Mouse (Mus musculus): ENCODE data around the gene Cds1. TPM values are rescaled to one million over a fixed set of nuclear protein-coding genes. Genes with fewer than 3 reads are reported as not detected.

Gene Cds1
- polyA plus RNA-seq, 1 experiment from 2014 or later = 2.2 TPM

- Histone ChIP-seq H3K27me3 (ENCODE audit: insufficient read depth, low read length) (no peaks in the 10 kb centered on the region), H3K9ac (no peak overlapping the region), H3K36me3 (ENCODE audit: insufficient read depth) (no peaks in the 10 kb centered on the region), H3K4me1 (ENCODE audit: insufficient read depth) (no peaks in the 10 kb centered on the region), H3K4me2 (no peak overlapping the region), H3K9me3 (ENCODE audit: low read depth, low read length) (no peaks in the 10 kb centered on the region), H3K4me3 (ENCODE audit: low read depth, low read length) (no peak overlapping the region), H3K27ac (ENCODE audit: low read depth) (no peak overlapping the region)
- ATAC-seq (ENCODE audit: insufficient read depth) = no peak
- no peak for TF ChIP-seq CTCF (IDR thresholded peaks at IDR 0.05; ENCODE audit: low read depth)
- 75% methylated on average over 16 of the region's 16 CpGs for WGBS
- DNase-seq = no peak
Observed at GRCm38 (mm10) chr5:101740471-101741223, 24.3 kb upstream of the Cds1 start.

- ATAC-seq (ENCODE audit: insufficient read depth) = no peak
- Histone ChIP-seq H3K27me3 (ENCODE audit: insufficient read depth, low read length) (no peaks in the 10 kb centered on the region), H3K9ac (no peak overlapping the region), H3K4me3 (ENCODE audit: low read depth, low read length) (no peak overlapping the region), H3K9me3 (ENCODE audit: low read depth, low read length) (no peaks in the 10 kb centered on the region), H3K27ac (ENCODE audit: low read depth) (no peak overlapping the region), H3K4me2 (no peak overlapping the region), H3K36me3 (ENCODE audit: insufficient read depth) (no peaks in the 10 kb centered on the region), H3K4me1 (ENCODE audit: insufficient read depth) (no peaks in the 10 kb centered on the region)
- no peak for TF ChIP-seq CTCF (IDR thresholded peaks at IDR 0.05; ENCODE audit: low read depth)
- DNase-seq = no peak
- WGBS = 92% methylated on average over 4 of the region's 4 CpGs
Observed at GRCm38 (mm10) chr5:101741224-101741591, 23.7 kb upstream of the Cds1 start.

- Histone ChIP-seq H3K27ac (ENCODE audit: low read depth) (no peak overlapping the region), H3K4me2 (no peak overlapping the region), H3K4me3 (ENCODE audit: low read depth, low read length) (no peak overlapping the region), H3K9ac (no peak overlapping the region), H3K4me1 (ENCODE audit: insufficient read depth) (no peaks in the 10 kb centered on the region), H3K9me3 (ENCODE audit: low read depth, low read length) (no peaks in the 10 kb centered on the region), H3K36me3 (ENCODE audit: insufficient read depth) (no peaks in the 10 kb centered on the region), H3K27me3 (ENCODE audit: insufficient read depth, low read length) (no peaks in the 10 kb centered on the region)
- 82% methylated on average over 2 of the region's 2 CpGs for WGBS
- no peak for ATAC-seq (ENCODE audit: insufficient read depth)
- no peak for TF ChIP-seq CTCF (IDR thresholded peaks at IDR 0.05; ENCODE audit: low read depth)
- no peak for DNase-seq
Observed at GRCm38 (mm10) chr5:101742014-101742413, 22.9 kb upstream of the Cds1 start.

GRCm38 (mm10) chr5:101742425-101742824 is 22.5 kb upstream of the Cds1 start:
- Histone ChIP-seq H3K9ac (no peak overlapping the region), H3K36me3 (ENCODE audit: insufficient read depth) (no peaks in the 10 kb centered on the region), H3K4me3 (ENCODE audit: low read depth, low read length) (no peak overlapping the region), H3K27me3 (ENCODE audit: insufficient read depth, low read length) (no peaks in the 10 kb centered on the region), H3K4me1 (ENCODE audit: insufficient read depth) (no peaks in the 10 kb centered on the region), H3K9me3 (ENCODE audit: low read depth, low read length) (no peaks in the 10 kb centered on the region), H3K27ac (ENCODE audit: low read depth) (no peak overlapping the region), H3K4me2 (no peak overlapping the region)
- TF ChIP-seq CTCF (IDR thresholded peaks at IDR 0.05; ENCODE audit: low read depth) = no peak
- no peak for ATAC-seq (ENCODE audit: insufficient read depth)
- no peak for DNase-seq
- WGBS = 84% methylated on average over 8 of the region's 8 CpGs

GRCm38 (mm10) chr5:101744886-101745285 is 20.0 kb upstream of the Cds1 start:
- H3K4me3 ChIP-seq (ENCODE audit: low read depth, low read length) = no peak overlapping the region
- no peaks in the 10 kb centered on the region for H3K27me3 ChIP-seq (ENCODE audit: insufficient read depth, low read length)
- no peaks in the 10 kb centered on the region for H3K4me1 ChIP-seq (ENCODE audit: insufficient read depth)
- H3K36me3 ChIP-seq (ENCODE audit: insufficient read depth) = no peaks in the 10 kb centered on the region
- TF ChIP-seq CTCF (IDR thresholded peaks at IDR 0.05; ENCODE audit: low read depth) = no peak
- H3K27ac ChIP-seq (ENCODE audit: low read depth) = no peak overlapping the region
- DNase-seq = no peak
- no peaks in the 10 kb centered on the region for H3K9me3 ChIP-seq (ENCODE audit: low read depth, low read length)
- H3K9ac ChIP-seq = no peak overlapping the region
- ATAC-seq (ENCODE audit: insufficient read depth) = no peak
- WGBS = 79% methylated on average over 6 of the region's 6 CpGs
- H3K4me2 ChIP-seq = no peak overlapping the region

GRCm38 (mm10) chr5:101753680-101754079 is 11.2 kb upstream of the Cds1 start:
- Histone ChIP-seq H3K4me1 (ENCODE audit: insufficient read depth) (no peaks in the 10 kb centered on the region), H3K9ac (no peak overlapping the region), H3K9me3 (ENCODE audit: low read depth, low read length) (no peaks in the 10 kb centered on the region), H3K4me3 (ENCODE audit: low read depth, low read length) (no peak overlapping the region), H3K36me3 (ENCODE audit: insufficient read depth) (no peaks in the 10 kb centered on the region), H3K4me2 (no peak overlapping the region), H3K27ac (ENCODE audit: low read depth) (no peak overlapping the region), H3K27me3 (ENCODE audit: insufficient read depth, low read length) (no peaks in the 10 kb centered on the region)
- TF ChIP-seq CTCF (IDR thresholded peaks at IDR 0.05; ENCODE audit: low read depth) = no peak
- 76% methylated on average over 1 of the region's 1 CpGs for WGBS
- DNase-seq (no peak), ATAC-seq (ENCODE audit: insufficient read depth) (no peak)

- H3K9me3 ChIP-seq (ENCODE audit: low read depth, low read length) = no peaks in the 10 kb centered on the region
- H3K4me3 ChIP-seq (ENCODE audit: low read depth, low read length) = no peak overlapping the region
- H3K4me2 ChIP-seq = no peak overlapping the region
- H3K4me1 ChIP-seq (ENCODE audit: insufficient read depth) = no peaks in the 10 kb centered on the region
- no peak overlapping the region for H3K9ac ChIP-seq
- ATAC-seq (ENCODE audit: insufficient read depth) (no peak), DNase-seq (no peak)
- H3K36me3 ChIP-seq (ENCODE audit: insufficient read depth) = no peaks in the 10 kb centered on the region
- H3K27me3 ChIP-seq (ENCODE audit: insufficient read depth, low read length) = no peaks in the 10 kb centered on the region
- TF ChIP-seq CTCF (IDR thresholded peaks at IDR 0.05; ENCODE audit: low read depth) = no peak
- no peak overlapping the region for H3K27ac ChIP-seq (ENCODE audit: low read depth)
Observed at GRCm38 (mm10) chr5:101757669-101758068, 7.3 kb upstream of the Cds1 start.

All from lung, embryonic 14.5 days (tissue).